Mouse (Mus musculus) heart, embryonic 11.5 days (tissue): ENCODE data around the gene Mfsd2a. TPM values are rescaled to one million over a fixed set of nuclear protein-coding genes. Genes with fewer than 3 reads are reported as not detected.
A peak's percentile ranks its signal among the peaks of the same experiment; 100 is the strongest.
"Not testable (repeated sequence)": the region's sequence is repeated elsewhere in the genome, so short reads cannot be mapped to it uniquely, and the experiment has no call there.

Experiments
- ATAC-seq: fragments of 200-750 bp; cut with Nextera tagmentation; replicated peaks from 2 replicates; pipeline ENCODE4 v1.8.0; 2017; ENCODE audit warnings: moderate library complexity; ENCODE audit not compliant: insufficient number of reproducible peaks, low FRiP score, low TSS enrichment
- H3K27ac ChIP-seq: fragments of 300-500 bp; sonication (generic); 2 replicates; pipeline ENCODE4 v1.5.1; 2014; ENCODE audit warnings: mild to moderate bottlenecking, low read depth, low read length
- H3K27me3 ChIP-seq: fragments of 300-500 bp; sonication (generic); 2 replicates; pipeline ENCODE4 v1.6.1; 2014; ENCODE audit warnings: mild to moderate bottlenecking, low read length, mixed read lengths; ENCODE audit not compliant: control insufficient read depth, insufficient read depth
- H3K36me3 ChIP-seq: fragments of 300-500 bp; sonication (generic); 2 replicates; pipeline ENCODE4 v1.6.1; 2014; ENCODE audit warnings: mild to moderate bottlenecking, low read length, moderate library complexity, mixed read lengths; ENCODE audit not compliant: control insufficient read depth, insufficient read depth
- H3K4me1 ChIP-seq: fragments of 300-500 bp; sonication (generic); 2 replicates; pipeline ENCODE4 v1.6.1; 2014; ENCODE audit warnings: low read length; ENCODE audit not compliant: control insufficient read depth, insufficient read depth
- H3K4me2 ChIP-seq: fragments of 300-500 bp; sonication (generic); 2 replicates; pipeline ENCODE4 v1.6.1; 2014; ENCODE audit warnings: mild to moderate bottlenecking, moderate library complexity
- H3K4me3 ChIP-seq: fragments of 300-500 bp; sonication (generic); 2 replicates; pipeline ENCODE4 v1.5.1; 2014; ENCODE audit warnings: low read depth, low read length
- H3K9ac ChIP-seq: fragments of 300-500 bp; sonication (generic); 2 replicates; pipeline ENCODE4 v1.6.1; 2014; ENCODE audit warnings: mild to moderate bottlenecking, low read depth, low read length, moderate library complexity
- H3K9me3 ChIP-seq: fragments of 300-500 bp; sonication (generic); replicated peaks from 2 replicates; pipeline ENCODE4 v1.6.1; 2016; ENCODE audit warnings: low read length; ENCODE audit not compliant: control insufficient read depth
- WGBS: fragments of 180-500 bp; shearing (Covaris S2); extraction: QIAGEN DNeasy Blood & Tissue Kit; methylation state at CpG from one replicate; pipeline ENCODE4 v1.1.7; 2014; ENCODE audit not compliant: insufficient replicate concordance; 5-methylcytosine and 5-hydroxymethylcytosine counted together
- polyA plus RNA-seq: library from polyadenylated mRNA; unstranded; fragments of >200 nt; fragmentation: Nextera tagmentation; extraction: Ambion mirVana; gene quantifications from 2 replicates; pipeline ENCODE4 v1.2.1, GENCODE M21; 2014

Mfsd2a gene
- polyA plus RNA-seq, 1 experiment from 2014 or later = 1.3 TPM

GRCm38 (mm10) chr4:122996221-122996617, 35.2 kb upstream of the Mfsd2a start:
- Histone ChIP-seq H3K36me3 (no peaks in the 10 kb centered on the region), H3K9ac (peak overlapping the region; percentile 66), H3K9me3 (no peaks in the 10 kb centered on the region), H3K27me3 (peaks cover 46% of the 10 kb centered on the region), H3K4me1 (no peaks in the 10 kb centered on the region; the same call in 1 of the 2 replicates), H3K4me2 (peak overlapping the region; percentile 99), H3K4me3 (peak overlapping the region; percentile 55), H3K27ac (no peak overlapping the region)
- WGBS = 0% methylated on average over 32 of the region's 32 CpGs
- ATAC-seq = peak; percentile 24; the same call in 1 of the 2 replicates

DNA sequence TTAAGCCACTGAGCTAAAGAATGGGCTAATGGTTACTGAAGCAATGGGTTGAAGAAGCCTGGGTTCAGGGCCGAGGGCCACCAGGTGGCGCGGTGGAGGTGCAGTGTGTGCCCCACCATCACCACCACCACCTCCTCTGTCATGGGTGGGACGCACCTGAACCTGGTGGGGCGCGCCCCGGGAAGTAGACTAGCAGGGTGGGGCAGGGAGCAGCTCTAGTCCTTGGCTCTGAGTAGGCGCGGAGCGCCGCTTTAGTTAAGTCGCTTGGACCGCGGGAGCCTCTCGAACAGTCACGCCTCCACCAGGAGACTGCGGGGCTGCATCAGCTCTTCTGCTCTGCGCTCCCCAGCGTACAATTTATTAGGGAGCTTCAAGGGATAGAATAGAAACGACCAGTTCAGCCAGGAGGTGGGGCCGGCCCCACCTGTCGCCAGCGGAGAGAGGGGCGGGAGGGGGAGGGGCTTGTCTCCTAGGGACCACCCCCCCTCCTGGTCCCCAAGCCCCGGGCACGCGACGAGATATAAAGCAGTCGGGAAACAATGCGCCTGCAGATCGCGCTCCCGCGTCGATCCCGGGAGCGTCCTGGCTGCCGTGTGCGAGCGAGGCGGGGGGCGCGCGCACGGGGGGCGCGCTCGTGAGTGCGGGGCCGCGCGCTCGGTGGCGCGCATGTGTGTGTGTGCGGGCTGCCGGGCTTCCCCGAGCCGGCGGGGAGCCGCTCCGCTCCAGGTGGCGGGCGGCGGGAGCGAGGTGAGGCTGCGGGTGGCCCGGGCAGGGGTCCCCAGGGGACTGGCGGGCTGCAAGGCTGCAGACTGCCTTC, 34.6 kb upstream of the Mfsd2a start, which contains the start of gene Mycl:
Mycl (plus strand) TSS at position 249 of the 817 bp plus-strand sequence.
- ATAC-seq = peak; percentile 62

DNA sequence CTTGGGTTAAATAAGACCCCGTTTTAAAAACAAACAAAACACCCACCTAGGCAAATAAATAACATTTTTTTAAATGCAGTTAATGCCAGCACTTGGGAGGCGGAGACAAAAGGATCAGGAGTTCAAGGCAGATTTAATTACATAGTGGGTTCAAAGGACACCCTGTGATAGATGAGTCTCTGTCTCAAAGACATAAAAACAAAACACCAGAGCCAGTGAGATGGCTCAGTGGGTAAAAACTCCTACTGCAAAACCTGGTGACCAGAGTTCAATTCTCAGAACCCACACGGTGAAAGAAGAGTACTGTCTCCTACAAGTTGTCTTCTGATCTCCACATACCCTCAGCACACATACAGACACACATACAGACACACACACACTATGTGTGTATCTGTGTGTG, 31.3 kb upstream of the Mfsd2a start:
- 67% methylated on average over 3 of the region's 3 CpGs for whole genome bisulfite sequencing
- H3K4me3 ChIP-seq = no peak overlapping the region

More for the DNA sequence above, 34.6 kb upstream of the Mfsd2a start, which contains the start of gene Mycl:
- H3K4me1 ChIP-seq = no peaks in the 10 kb centered on the region; the same call in 1 of the 2 replicates
- H3K9me3 ChIP-seq = no peaks in the 10 kb centered on the region
- H3K27ac ChIP-seq = no peak within 1 kb of the TSS
- peak within 1 kb of the TSS; percentile 55 for H3K4me3 ChIP-seq
- H3K4me2 ChIP-seq = peak within 1 kb of the TSS; percentile 99
- peak within 1 kb of the TSS; percentile 66 for H3K9ac ChIP-seq
- no peaks in the 10 kb centered on the region for H3K36me3 ChIP-seq
- WGBS = under 1% methylated on average over 46 of the region's 69 CpGs
- H3K27me3 ChIP-seq = peaks cover 43% of the 10 kb centered on the region

GRCm38 (mm10) chr4:122991177-122991576, 30.2 kb upstream of the Mfsd2a start:
- Histone ChIP-seq H3K9ac (no peak overlapping the region), H3K4me1 (peaks cover 4% of the 10 kb centered on the region; the same call in 1 of the 2 replicates), H3K36me3 (no peaks in the 10 kb centered on the region), H3K4me3 (no peak overlapping the region), H3K4me2 (no peak overlapping the region), H3K27ac (no peak overlapping the region), H3K9me3 (no peaks in the 10 kb centered on the region), H3K27me3 (peaks cover 5% of the 10 kb centered on the region; the same call in 1 of the 2 replicates)
- no peak for ATAC-seq
- 58% methylated on average over 1 of the region's 1 CpGs for WGBS

More for the DNA sequence above, 31.3 kb upstream of the Mfsd2a start:
- H3K4me2 ChIP-seq = no peak overlapping the region
- ATAC-seq = no peak
- H3K27me3 ChIP-seq = peaks cover 11% of the 10 kb centered on the region
- H3K4me1 ChIP-seq = peaks cover 4% of the 10 kb centered on the region; the same call in 1 of the 2 replicates
- H3K36me3 ChIP-seq = no peaks in the 10 kb centered on the region
- H3K9me3 ChIP-seq = no peaks in the 10 kb centered on the region
- H3K9ac ChIP-seq = no peak overlapping the region
- H3K27ac ChIP-seq = no peak overlapping the region

DNA sequence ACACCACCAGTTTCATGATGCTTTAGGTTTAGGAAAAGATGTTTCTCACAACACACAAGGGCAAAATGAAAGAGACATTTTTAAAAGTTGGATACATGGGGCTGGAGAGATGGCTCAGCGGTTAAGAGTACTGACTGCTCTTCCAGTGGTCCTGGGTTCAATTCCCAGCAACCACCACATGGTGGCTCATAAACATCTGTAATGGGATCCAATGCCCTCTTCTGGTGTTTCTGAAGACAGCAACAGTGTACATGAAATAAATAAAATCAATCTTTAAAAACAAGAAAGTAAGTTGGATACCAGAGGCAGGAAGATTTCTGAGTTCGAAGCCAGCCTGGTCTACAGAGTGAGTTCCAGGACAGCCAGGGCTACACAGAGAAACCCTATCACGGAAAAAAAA, 27.0 kb upstream of the Mfsd2a start:
- WGBS = 36% methylated on average over 3 of the region's 3 CpGs
- H3K9me3 ChIP-seq, H3K36me3 ChIP-seq, ATAC-seq, H3K9ac ChIP-seq, H3K4me1 ChIP-seq, H3K4me2 ChIP-seq, H3K4me3 ChIP-seq, H3K27ac ChIP-seq: not testable (repeated sequence)
- peaks cover 15% of the 10 kb centered on the region for H3K27me3 ChIP-seq

DNA sequence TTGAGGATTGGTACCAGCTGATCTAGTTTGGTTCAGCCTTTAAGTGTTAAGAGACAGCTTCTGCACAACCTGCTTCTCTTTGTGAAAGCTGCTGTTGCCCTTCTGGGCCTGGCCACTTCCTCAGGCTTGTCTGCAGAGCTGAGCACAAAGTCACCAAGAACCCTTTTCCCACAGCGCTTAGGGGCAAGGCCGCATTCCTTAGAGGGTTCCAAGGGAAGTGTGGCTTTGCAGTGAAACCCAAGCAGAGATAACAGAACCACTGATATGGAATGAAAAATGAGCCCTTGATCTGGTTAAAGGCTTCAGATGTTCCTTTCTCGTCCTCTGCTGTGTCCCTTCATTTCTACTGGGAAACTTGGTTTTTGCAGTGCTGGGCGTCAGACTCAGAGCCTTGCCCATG, 26.4 kb upstream of the Mfsd2a start:
- no peaks in the 10 kb centered on the region for H3K9me3 ChIP-seq

DNA sequence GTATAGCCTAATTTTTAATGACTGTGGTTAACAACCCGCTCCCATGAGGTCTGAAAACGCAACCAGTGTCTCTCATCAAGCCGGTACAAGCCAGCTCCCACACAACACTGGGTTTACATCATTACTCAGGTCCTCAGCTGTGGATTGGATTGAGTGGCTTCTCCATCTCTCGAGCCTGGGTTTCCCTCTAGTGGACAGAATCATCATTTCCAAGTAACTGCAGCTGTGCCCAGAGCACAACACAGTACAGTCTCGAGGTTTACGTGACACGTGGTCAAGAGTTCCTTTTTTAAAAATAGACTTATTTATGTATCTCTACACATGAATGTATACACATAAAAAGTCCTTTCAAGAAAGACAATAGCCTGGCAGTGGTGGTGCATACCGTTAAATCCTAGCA, 24.1 kb upstream of the Mfsd2a start:
- no peak overlapping the region for H3K27ac ChIP-seq
- H3K4me2 ChIP-seq = no peak overlapping the region
- no peaks in the 10 kb centered on the region for H3K9me3 ChIP-seq
- H3K9ac ChIP-seq = no peak overlapping the region
- H3K4me3 ChIP-seq = no peak overlapping the region
- peaks cover 25% of the 10 kb centered on the region for H3K27me3 ChIP-seq
- peak; percentile 16; the same call in 1 of the 2 replicates for ATAC-seq
- H3K4me1 ChIP-seq = peaks cover 9% of the 10 kb centered on the region
- H3K36me3 ChIP-seq = no peaks in the 10 kb centered on the region
- WGBS = 39% methylated on average over 8 of the region's 8 CpGs

More for the DNA sequence above, 26.4 kb upstream of the Mfsd2a start:
- no peak overlapping the region for H3K9ac ChIP-seq
- ATAC-seq = no peak
- WGBS = 33% methylated on average over 4 of the region's 4 CpGs
- H3K36me3 ChIP-seq = no peaks in the 10 kb centered on the region
- no peak overlapping the region for H3K4me3 ChIP-seq
- H3K27me3 ChIP-seq = peaks cover 18% of the 10 kb centered on the region
- no peak overlapping the region for H3K4me2 ChIP-seq
- peaks cover 4% of the 10 kb centered on the region; the same call in 1 of the 2 replicates for H3K4me1 ChIP-seq
- H3K27ac ChIP-seq = no peak overlapping the region; the same call in 1 of the 2 replicates

DNA sequence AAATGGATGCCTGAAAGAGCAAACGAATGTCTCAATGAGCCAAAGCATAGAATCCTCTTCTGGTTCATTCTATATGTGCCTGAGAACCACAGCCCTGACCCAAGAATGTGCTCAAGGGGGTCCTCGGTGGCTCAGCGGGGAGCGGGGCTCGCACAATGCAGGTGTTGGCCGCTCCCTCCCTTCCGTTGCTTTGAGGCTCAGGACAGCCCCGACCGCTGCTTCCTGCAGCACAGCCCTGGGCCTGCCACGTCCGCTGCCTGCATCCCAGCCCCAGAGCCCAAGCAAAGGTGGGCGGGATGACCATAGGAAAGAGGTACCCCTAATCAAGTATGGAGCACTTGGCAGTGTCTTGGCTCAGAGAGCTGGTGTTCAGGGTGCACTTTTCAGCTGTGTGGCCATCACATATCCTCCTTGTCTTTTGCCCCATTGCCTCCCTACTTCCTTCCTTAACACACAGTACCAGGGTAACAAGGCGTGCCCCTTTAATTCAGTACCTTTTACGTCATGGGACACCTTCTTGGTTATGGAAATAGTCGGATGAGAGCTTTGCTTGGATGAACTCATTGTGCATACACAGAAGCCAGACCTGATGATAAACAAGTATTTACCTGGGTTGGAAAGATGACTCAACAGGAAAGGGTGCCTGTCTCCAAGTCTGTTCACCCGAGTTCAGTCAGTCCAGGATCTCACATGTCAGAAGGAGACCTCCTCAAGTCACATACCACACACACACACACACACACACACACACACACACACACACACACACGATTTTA, 22.7 kb upstream of the Mfsd2a start:
- 18% methylated on average over 17 of the region's 17 CpGs for WGBS
- H3K4me3 ChIP-seq = 0 out of 2 replicates have a peak overlapping the region, but pooled peaks have one; percentile 14
- peaks cover 25% of the 10 kb centered on the region for H3K27me3 ChIP-seq
- H3K36me3 ChIP-seq = no peaks in the 10 kb centered on the region
- H3K9me3 ChIP-seq = no peaks in the 10 kb centered on the region
- no peak overlapping the region for H3K27ac ChIP-seq
- peaks cover 9% of the 10 kb centered on the region for H3K4me1 ChIP-seq
- H3K4me2 ChIP-seq = peak overlapping the region; percentile 57
- ATAC-seq = no peak
- no peak overlapping the region for H3K9ac ChIP-seq
